Mouse (Mus musculus): ENCODE data around the gene Cox5a.

- no peak for TF ChIP-seq CTCF (IDR thresholded peaks at IDR 0.05; ENCODE audit: extremely low read depth, insufficient read depth, insufficient read length, insufficient replicate concordance)
- no peak for TF ChIP-seq POLR2A (IDR thresholded peaks at IDR 0.05; ENCODE audit: low read depth, low read length)
These were observed 41.9 kb downstream of the Cox5a start for GRCm38 (mm10) chr9:57562896-57563372.
